Mouse (Mus musculus) C2C12 (cell line): ENCODE data around the gene Eef2.

Source experiments
- CEBPB ChIP-seq: IDR thresholded peaks from one replicate; pipeline ENCODE4 v1.6.1; 2011; ENCODE audit warnings: low read depth, mild to moderate bottlenecking, control low read depth, moderate library complexity
- CTCF ChIP-seq: IDR thresholded peaks from one replicate; pipeline ENCODE4 v1.5.1; 2011; ENCODE audit not compliant: control insufficient read depth, insufficient read depth, insufficient read length

GRCm38 (mm10) chr10:81140717-81141454 lies 35.5 kb upstream of the Eef2 start:
- TF ChIP-seq CTCF: no peak
- TF ChIP-seq CEBPB: no peak
